Mouse (Mus musculus) bone marrow, adult 2 months (tissue): ENCODE data around the gene Acsbg2.

Source experiments
- CTCF ChIP-seq: fragments of 200-500 bp; IDR thresholded peaks from 2 replicates; pipeline ENCODE4 v1.5.1; 2011; ENCODE audit warnings: low read length, control low read depth; ENCODE audit not compliant: control insufficient read depth, insufficient read depth
- POLR2A ChIP-seq: fragments of 200-500 bp; IDR thresholded peaks from 2 replicates; pipeline ENCODE4 v1.6.1; 2011; ENCODE audit warnings: low read depth, mild to moderate bottlenecking, control low read depth, low read length, borderline replicate concordance; ENCODE audit not compliant: control insufficient read depth

DNA sequence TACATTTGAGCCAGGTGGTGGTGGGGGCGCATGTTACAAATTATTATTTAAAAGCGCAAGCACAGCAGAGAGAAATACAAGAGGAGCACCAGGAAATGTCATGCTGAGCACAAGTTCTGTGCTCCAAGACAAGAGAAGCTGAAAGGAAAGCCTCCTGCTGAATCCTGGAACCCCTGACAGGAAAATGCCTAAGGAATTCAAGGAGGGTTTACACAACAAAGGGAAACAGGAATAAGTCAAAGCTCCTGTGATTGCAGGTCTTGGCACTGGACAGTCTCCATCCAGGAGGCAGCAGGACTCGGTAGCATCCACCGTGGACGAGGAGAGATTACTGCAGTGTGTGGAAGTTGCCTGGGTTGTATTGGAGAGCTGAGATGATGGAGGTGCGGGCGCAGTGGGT is 8.2 kb downstream of the Acsbg2 start:
- TF ChIP-seq CTCF, result no peak
- no peak for TF ChIP-seq POLR2A
